Mouse (Mus musculus): Measurements from ENCODE around the gene Ppm1d. TPM values are rescaled to one million over a fixed set of nuclear protein-coding genes. Genes with fewer than 3 reads are reported as not detected.

The Ppm1d gene
- polyA plus RNA-seq (2012; fragmentation: generic; extraction: Trizol): 7.5 TPM
- long read RNA-seq, experiment 1, transcript Ppm1d-201 (6 exons, 2,899 nt): major isoform, 9 of 12 reads
- long read RNA-seq, experiment 1, partial matches to known transcripts: 0 of 12 reads
- long read RNA-seq, experiment 1, other reads (novel, unspliced or antisense): 3 of 12 reads
- long read RNA-seq, experiment 2, transcript Ppm1d-201 (6 exons, 2,899 nt): major isoform, 104 of 110 reads
- long read RNA-seq, experiment 2, partial matches to known transcripts: 0 of 110 reads
- long read RNA-seq, experiment 2, other reads (novel, unspliced or antisense): 6 of 110 reads

DNA sequence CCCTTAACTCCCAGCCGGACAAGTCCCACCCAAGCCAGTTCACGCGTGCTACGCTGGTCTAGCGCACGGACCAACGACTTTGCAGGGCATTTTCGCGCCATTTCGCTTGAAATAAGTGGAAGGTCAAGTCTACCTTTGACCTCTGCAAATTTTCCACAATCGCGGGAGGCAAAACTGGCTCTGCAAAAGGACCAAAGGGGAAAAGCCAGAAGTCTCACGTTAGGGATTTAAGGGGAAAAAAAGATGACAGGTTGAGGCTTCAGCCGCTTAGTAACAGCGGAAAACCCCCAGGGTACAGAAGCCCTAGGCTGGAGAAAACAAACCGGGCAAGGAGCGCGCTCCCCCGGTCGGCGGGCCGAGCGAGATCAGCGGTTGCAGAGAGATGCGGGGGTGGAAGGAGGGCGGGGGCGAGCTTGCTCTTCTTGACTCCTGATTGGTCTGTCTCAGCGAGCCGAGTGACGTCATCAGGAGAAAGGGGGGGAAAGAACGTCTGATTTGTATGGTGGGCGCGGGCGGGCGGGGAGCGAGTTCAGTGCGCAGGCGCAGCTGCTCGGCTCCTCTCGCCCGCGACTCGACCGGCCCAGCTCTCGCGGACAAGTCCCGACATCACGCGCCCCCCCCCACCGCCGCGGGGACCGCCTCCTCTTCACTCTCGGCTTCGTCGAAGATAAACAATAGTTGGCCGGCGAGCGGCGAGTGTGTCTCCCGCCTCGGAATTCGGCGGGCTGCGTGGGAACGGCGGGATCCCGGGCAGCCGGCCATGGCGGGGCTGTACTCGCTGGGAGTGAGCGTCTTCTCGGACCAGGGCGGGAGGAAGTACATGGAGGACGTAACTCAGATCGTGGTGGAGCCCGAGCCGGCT is at the start of gene Ppm1d:
Ppm1d (plus strand) TSS at position 532 of the 862 bp plus-strand sequence.
- Histone ChIP-seq H3K36me3 (ENCODE audit: control insufficient read depth, insufficient read depth) (peaks cover 10% of the 10 kb centered on the region), H3ac (ENCODE audit: control insufficient read depth, insufficient read length, low read depth) (peak within 1 kb of the TSS; percentile 88), H3K27me3 (ENCODE audit: control insufficient read depth, insufficient read depth, insufficient read length) (no peaks in the 10 kb centered on the region), H3K79me2 (ENCODE audit: control insufficient read depth, insufficient read depth) (peaks cover 47% of the 10 kb centered on the region), H3K4me3 (ENCODE audit: insufficient read depth, poor library complexity, severe bottlenecking) (peak within 1 kb of the TSS; percentile 97), H3K79me3 (ENCODE audit: low read depth) (peaks cover 40% of the 10 kb centered on the region)
- peak; percentile 46 for TF ChIP-seq MAX (IDR thresholded peaks at IDR 0.05)
- TF ChIP-seq CEBPB (IDR thresholded peaks at IDR 0.05; ENCODE audit: low read depth): no peak

DNA sequence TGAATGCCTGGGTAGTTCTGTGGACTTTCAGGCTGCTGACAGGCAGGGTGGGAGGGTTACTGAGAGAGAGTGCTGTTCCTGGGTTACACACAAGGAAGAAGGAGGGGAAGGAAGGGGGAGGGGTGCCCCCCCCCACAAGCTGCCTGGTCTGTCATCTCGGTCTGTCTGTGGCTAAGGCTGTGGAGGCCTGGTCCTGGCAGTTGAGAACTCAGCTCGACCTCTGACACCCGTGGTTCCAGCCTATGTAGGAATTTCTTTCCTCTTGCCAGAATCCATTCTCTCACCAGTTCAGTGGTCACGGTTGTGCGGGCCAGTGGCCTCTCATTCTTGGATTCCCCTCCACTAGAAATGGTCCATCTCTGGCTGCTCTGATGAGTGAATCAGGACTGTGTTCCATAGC is 46.4 kb upstream of the Ppm1d start:
- Histone ChIP-seq H3K79me3 (ENCODE audit: low read depth) (no peaks in the 10 kb centered on the region), H3K4me3 (ENCODE audit: insufficient read depth, poor library complexity, severe bottlenecking) (no peak overlapping the region), H3K27me3 (ENCODE audit: control insufficient read depth, insufficient read depth, insufficient read length) (no peaks in the 10 kb centered on the region), H3K36me3 (ENCODE audit: control insufficient read depth, insufficient read depth) (no peaks in the 10 kb centered on the region), H3ac (ENCODE audit: control insufficient read depth, insufficient read length, low read depth) (no peak overlapping the region), H3K79me2 (ENCODE audit: control insufficient read depth, insufficient read depth) (no peaks in the 10 kb centered on the region)
- TF ChIP-seq CTCF (IDR thresholded peaks at IDR 0.05; ENCODE audit: control insufficient read depth, insufficient read depth, insufficient read length) (no peak), FOSL1 (IDR thresholded peaks at IDR 0.05; ENCODE audit: insufficient read depth, low read length, poor library complexity, severe bottlenecking) (no peak), MAX (IDR thresholded peaks at IDR 0.05) (no peak), USF1 (IDR thresholded peaks at IDR 0.05; ENCODE audit: low read depth) (no peak), CEBPB (IDR thresholded peaks at IDR 0.05; ENCODE audit: low read depth) (no peak), MYOG (IDR thresholded peaks at IDR 0.05; ENCODE audit: control insufficient read depth, extremely low read depth, insufficient read length) (no peak), MYOD1 (IDR thresholded peaks at IDR 0.05; ENCODE audit: control insufficient read depth, insufficient read length, low read depth) (no peak)

DNA sequence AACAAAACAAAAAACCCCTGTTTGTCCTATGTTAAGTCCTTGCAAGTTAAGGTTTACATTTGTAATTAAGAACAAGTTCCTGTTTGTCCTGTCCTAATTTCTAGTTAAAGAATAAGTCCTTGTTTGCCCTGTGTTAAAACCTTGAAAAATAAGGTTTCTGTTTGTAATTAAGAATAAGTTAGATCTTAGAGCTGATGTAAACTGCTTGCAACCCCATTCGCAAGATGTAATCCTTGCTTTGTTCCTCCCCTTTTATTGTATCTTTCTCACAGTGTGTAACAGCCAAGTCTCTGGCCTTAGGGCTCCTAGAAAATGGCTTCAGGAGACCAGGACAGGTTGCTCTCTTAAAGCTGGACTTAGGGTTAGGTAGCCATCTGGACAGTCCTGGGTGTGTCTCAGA is 43.7 kb upstream of the Ppm1d start:
- H3K79me3 ChIP-seq (ENCODE audit: low read depth): no peaks in the 10 kb centered on the region
- no peak overlapping the region for H3ac ChIP-seq (ENCODE audit: control insufficient read depth, insufficient read length, low read depth)
- H3K4me3 ChIP-seq (ENCODE audit: insufficient read depth, poor library complexity, severe bottlenecking): no peak overlapping the region
- TF ChIP-seq MAX (IDR thresholded peaks at IDR 0.05) (no peak), MYOD1 (IDR thresholded peaks at IDR 0.05; ENCODE audit: control insufficient read depth, insufficient read length, low read depth) (no peak), FOSL1 (IDR thresholded peaks at IDR 0.05; ENCODE audit: insufficient read depth, low read length, poor library complexity, severe bottlenecking) (no peak), USF1 (IDR thresholded peaks at IDR 0.05; ENCODE audit: low read depth) (no peak), CEBPB (IDR thresholded peaks at IDR 0.05; ENCODE audit: low read depth) (no peak), CTCF (IDR thresholded peaks at IDR 0.05; ENCODE audit: control insufficient read depth, insufficient read depth, insufficient read length) (no peak), MYOG (IDR thresholded peaks at IDR 0.05; ENCODE audit: control insufficient read depth, extremely low read depth, insufficient read length) (no peak)
- H3K79me2 ChIP-seq (ENCODE audit: control insufficient read depth, insufficient read depth): no peaks in the 10 kb centered on the region
- H3K27me3 ChIP-seq (ENCODE audit: control insufficient read depth, insufficient read depth, insufficient read length): no peaks in the 10 kb centered on the region
- no peaks in the 10 kb centered on the region for H3K36me3 ChIP-seq (ENCODE audit: control insufficient read depth, insufficient read depth)

DNA sequence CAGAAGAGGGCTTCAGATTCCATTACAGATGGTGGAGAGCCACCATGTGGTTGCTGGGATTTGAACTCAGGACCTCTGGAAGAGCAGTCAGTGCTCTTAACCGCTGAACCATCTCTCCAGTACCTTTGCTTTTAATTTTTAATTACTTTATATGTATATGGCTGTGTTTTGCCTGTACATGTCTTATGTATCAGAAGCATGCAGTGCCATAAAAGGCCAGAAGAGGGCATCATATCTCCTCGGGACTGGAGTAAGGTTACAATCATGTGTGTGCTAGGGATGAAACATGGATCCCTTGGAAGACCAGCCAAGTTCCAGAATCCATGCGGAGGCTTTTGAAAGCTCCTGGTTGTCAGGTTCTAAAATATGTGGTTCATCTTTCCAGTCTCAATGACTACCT is 40.4 kb upstream of the Ppm1d start:
- Histone ChIP-seq H3K79me3 (ENCODE audit: low read depth) (no peaks in the 10 kb centered on the region), H3K36me3 (ENCODE audit: control insufficient read depth, insufficient read depth) (no peaks in the 10 kb centered on the region), H3K79me2 (ENCODE audit: control insufficient read depth, insufficient read depth) (no peaks in the 10 kb centered on the region), H3K27me3 (ENCODE audit: control insufficient read depth, insufficient read depth, insufficient read length) (no peaks in the 10 kb centered on the region), H3K4me3 (ENCODE audit: insufficient read depth, poor library complexity, severe bottlenecking) (no peak overlapping the region), H3ac (ENCODE audit: control insufficient read depth, insufficient read length, low read depth) (no peak overlapping the region)
- TF ChIP-seq MAX (IDR thresholded peaks at IDR 0.05) (no peak), MYOD1 (IDR thresholded peaks at IDR 0.05; ENCODE audit: control insufficient read depth, insufficient read length, low read depth) (no peak), MYOG (IDR thresholded peaks at IDR 0.05; ENCODE audit: control insufficient read depth, extremely low read depth, insufficient read length) (no peak), FOSL1 (IDR thresholded peaks at IDR 0.05; ENCODE audit: insufficient read depth, low read length, poor library complexity, severe bottlenecking) (no peak), CEBPB (IDR thresholded peaks at IDR 0.05; ENCODE audit: low read depth) (no peak), USF1 (IDR thresholded peaks at IDR 0.05; ENCODE audit: low read depth) (no peak), CTCF (IDR thresholded peaks at IDR 0.05; ENCODE audit: control insufficient read depth, insufficient read depth, insufficient read length) (no peak)

DNA sequence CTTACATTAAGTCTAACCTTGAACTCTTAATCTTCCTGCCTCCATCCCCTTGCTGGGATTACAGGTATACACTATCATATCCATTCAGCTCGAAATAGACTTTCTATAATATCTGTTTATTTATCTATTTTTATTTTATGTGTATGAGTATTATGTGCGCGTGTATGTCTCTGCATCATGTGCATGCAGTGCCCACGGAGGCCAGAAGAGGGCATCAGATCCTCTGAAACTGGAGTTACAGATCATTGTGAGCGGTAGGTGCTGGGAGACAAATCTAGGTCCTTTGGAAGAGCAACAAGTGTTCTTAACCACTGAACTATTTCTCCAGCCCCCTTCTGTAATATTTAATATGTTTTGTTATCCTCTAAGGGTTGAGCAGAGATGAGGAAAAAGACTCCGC is 37.7 kb upstream of the Ppm1d start:
- no peaks in the 10 kb centered on the region for H3K79me2 ChIP-seq (ENCODE audit: control insufficient read depth, insufficient read depth)
- no peak overlapping the region for H3K4me3 ChIP-seq (ENCODE audit: insufficient read depth, poor library complexity, severe bottlenecking)
- H3K36me3 ChIP-seq (ENCODE audit: control insufficient read depth, insufficient read depth): no peaks in the 10 kb centered on the region
- no peak overlapping the region for H3ac ChIP-seq (ENCODE audit: control insufficient read depth, insufficient read length, low read depth)
- H3K27me3 ChIP-seq (ENCODE audit: control insufficient read depth, insufficient read depth, insufficient read length): no peaks in the 10 kb centered on the region
- TF ChIP-seq MYOG (IDR thresholded peaks at IDR 0.05; ENCODE audit: control insufficient read depth, extremely low read depth, insufficient read length) (no peak), CEBPB (IDR thresholded peaks at IDR 0.05; ENCODE audit: low read depth) (no peak), MYOD1 (IDR thresholded peaks at IDR 0.05; ENCODE audit: control insufficient read depth, insufficient read length, low read depth) (no peak), FOSL1 (IDR thresholded peaks at IDR 0.05; ENCODE audit: insufficient read depth, low read length, poor library complexity, severe bottlenecking) (no peak), USF1 (IDR thresholded peaks at IDR 0.05; ENCODE audit: low read depth) (no peak), CTCF (IDR thresholded peaks at IDR 0.05; ENCODE audit: control insufficient read depth, insufficient read depth, insufficient read length) (no peak), MAX (IDR thresholded peaks at IDR 0.05) (no peak)
- H3K79me3 ChIP-seq (ENCODE audit: low read depth): no peaks in the 10 kb centered on the region
